Mouse (Mus musculus): Measurements from ENCODE around the gene Timp2.
"Not testable (repeated sequence)": the region's sequence is repeated elsewhere in the genome, so short reads cannot be mapped to it uniquely, and the experiment has no call there.

- TF ChIP-seq CTCF, POLR2A (IDR thresholded peaks at IDR 0.05; ENCODE audit: extremely low read depth, insufficient read depth, low read length): not testable (repeated sequence)
Observed at GRCm38 (mm10) chr11:118376323-118376722, 20.8 kb upstream of the Timp2 start.
